Mouse (Mus musculus): ENCODE measurements around the gene Sim2. TPM values are rescaled to one million over a fixed set of nuclear protein-coding genes. Genes with fewer than 3 reads are reported as not detected.

Sim2 gene
- polyA plus RNA-seq (2016; fragmentation: Nextera tagmentation; extraction: Ambion mirVana), result 0.25 and 0.27 TPM in 2 replicates

GRCm38 (mm10) chr16:94084711-94085602 lies at the start of gene Sim2:
Gene Sim2 (plus strand): TSS chr16:94084931.
- peak within 1 kb of the TSS; percentile 47 for H3K4me3 ChIP-seq
- under 1% methylated on average over 95 of the region's 96 CpGs for WGBS
- H3K9me3 ChIP-seq, result no peaks in the 10 kb centered on the region
- peak; percentile 47 for DNase-seq (ENCODE audit: low spot score)
- H3K36me3 ChIP-seq, result no peaks in the 10 kb centered on the region
- H3K27ac ChIP-seq, result no peak within 1 kb of the TSS; the same call in 1 of the 2 replicates
- H3K4me1 ChIP-seq (replicated peaks), result peaks cover 30% of the 10 kb centered on the region
- peaks cover 100% of the 10 kb centered on the region for H3K27me3 ChIP-seq (ENCODE audit: insufficient read depth, poor library complexity, severe bottlenecking)

- peaks cover 15% of the 10 kb centered on the region for H3K4me1 ChIP-seq (replicated peaks)
- WGBS, result 91% methylated on average over 7 of the region's 7 CpGs
- H3K4me3 ChIP-seq, result no peak overlapping the region
- no peak for DNase-seq (ENCODE audit: low spot score)
- peaks cover 39% of the 10 kb centered on the region for H3K27me3 ChIP-seq (ENCODE audit: insufficient read depth, poor library complexity, severe bottlenecking)
- H3K9me3 ChIP-seq, result no peaks in the 10 kb centered on the region
- H3K36me3 ChIP-seq, result no peaks in the 10 kb centered on the region
- no peak overlapping the region for H3K27ac ChIP-seq
Measured at GRCm38 (mm10) chr16:94037280-94037679, 47.5 kb upstream of the Sim2 start.

- no peaks in the 10 kb centered on the region for H3K9me3 ChIP-seq
- no peaks in the 10 kb centered on the region for H3K36me3 ChIP-seq
- H3K27ac ChIP-seq, result no peak overlapping the region
- H3K4me3 ChIP-seq, result no peak overlapping the region
- peak; percentile 59 for DNase-seq (ENCODE audit: low spot score)
- H3K4me1 ChIP-seq (replicated peaks), result peaks cover 15% of the 10 kb centered on the region
- peaks cover 47% of the 10 kb centered on the region for H3K27me3 ChIP-seq (ENCODE audit: insufficient read depth, poor library complexity, severe bottlenecking)
- 71% methylated on average over 12 of the region's 12 CpGs for WGBS
Measured at GRCm38 (mm10) chr16:94038272-94038985, 46.3 kb upstream of the Sim2 start.

GRCm38 (mm10) chr16:94038986-94039341 lies 45.8 kb upstream of the Sim2 start:
- H3K27ac ChIP-seq, result no peak overlapping the region
- H3K4me3 ChIP-seq, result no peak overlapping the region
- peaks cover 15% of the 10 kb centered on the region for H3K4me1 ChIP-seq (replicated peaks)
- DNase-seq (ENCODE audit: low spot score), result no peak
- 85% methylated on average over 9 of the region's 9 CpGs for WGBS
- H3K36me3 ChIP-seq, result no peaks in the 10 kb centered on the region
- peaks cover 51% of the 10 kb centered on the region for H3K27me3 ChIP-seq (ENCODE audit: insufficient read depth, poor library complexity, severe bottlenecking)
- no peaks in the 10 kb centered on the region for H3K9me3 ChIP-seq

- Histone ChIP-seq H3K9me3 (no peaks in the 10 kb centered on the region), H3K27ac (no peak overlapping the region), H3K4me1 (replicated peaks) (peaks cover 23% of the 10 kb centered on the region), H3K4me3 (no peak overlapping the region), H3K36me3 (no peaks in the 10 kb centered on the region), H3K27me3 (ENCODE audit: insufficient read depth, poor library complexity, severe bottlenecking) (peaks cover 55% of the 10 kb centered on the region)
- WGBS, result 26% methylated on average over 16 of the region's 16 CpGs
- no peak for DNase-seq (ENCODE audit: low spot score)
Measured at GRCm38 (mm10) chr16:94040485-94040884, 44.2 kb upstream of the Sim2 start.

DNA sequence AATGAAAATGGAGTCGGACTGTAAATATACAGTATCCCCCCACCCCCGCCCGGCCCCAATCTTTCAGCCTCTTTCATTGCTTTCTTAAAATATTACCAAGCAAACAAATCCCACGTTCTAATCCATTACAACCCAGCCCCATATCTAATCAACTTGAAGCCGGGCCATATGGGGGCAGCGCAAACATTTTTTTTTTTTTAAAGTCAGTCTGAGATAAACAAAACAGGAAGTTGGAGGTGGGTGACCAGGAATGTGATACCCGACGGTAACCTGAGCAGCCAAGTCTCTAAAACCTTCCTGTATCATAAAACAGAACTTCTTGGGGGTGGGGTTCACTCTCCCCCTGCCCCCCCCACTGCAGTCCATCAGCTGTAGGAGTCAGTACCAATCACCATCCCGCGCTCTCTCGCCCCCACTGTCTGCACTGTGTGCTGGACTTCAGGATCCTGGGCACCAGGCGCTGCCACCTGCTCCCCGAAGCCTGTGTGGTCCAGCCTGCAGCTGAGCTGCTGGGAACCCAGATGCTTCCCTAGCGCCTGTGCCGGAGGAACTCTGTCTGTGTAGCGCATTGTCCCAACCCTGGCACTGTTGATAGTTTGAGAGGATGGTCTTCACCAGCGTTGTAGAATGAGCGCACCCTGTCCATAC lies 43.5 kb upstream of the Sim2 start:
- peaks cover 55% of the 10 kb centered on the region for H3K27me3 ChIP-seq (ENCODE audit: insufficient read depth, poor library complexity, severe bottlenecking)
- DNase-seq (ENCODE audit: low spot score), result no peak
- H3K9me3 ChIP-seq, result no peaks in the 10 kb centered on the region
- 55% methylated on average over 18 of the region's 18 CpGs for WGBS
- H3K4me3 ChIP-seq, result no peak overlapping the region
- no peaks in the 10 kb centered on the region for H3K36me3 ChIP-seq
- H3K27ac ChIP-seq, result peak overlapping the region; percentile 9; the same call in 1 of the 2 replicates
- H3K4me1 ChIP-seq (replicated peaks), result peaks cover 23% of the 10 kb centered on the region

DNA sequence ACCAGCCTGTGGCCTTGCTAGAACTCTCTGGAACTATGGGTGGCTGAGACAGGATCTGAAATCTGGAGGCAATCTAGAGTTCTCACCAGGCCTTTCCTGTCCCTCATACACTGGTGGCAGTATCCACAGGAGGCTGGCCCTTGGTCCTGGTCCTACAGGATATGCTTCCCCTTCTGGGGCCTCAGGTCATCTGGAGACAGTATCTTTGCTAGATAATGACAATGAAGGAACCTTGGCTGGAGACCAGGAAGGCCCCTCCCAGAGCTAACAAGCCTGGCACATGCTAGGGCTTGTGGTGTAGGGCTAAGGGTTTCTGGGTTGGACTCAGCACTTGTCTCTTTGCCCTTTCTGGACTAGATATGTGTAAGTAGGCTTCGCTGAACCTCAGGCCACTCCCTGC lies 40.9 kb upstream of the Sim2 start:
- no peak for DNase-seq (ENCODE audit: low spot score)
- Histone ChIP-seq H3K4me1 (replicated peaks) (peaks cover 23% of the 10 kb centered on the region), H3K9me3 (no peaks in the 10 kb centered on the region), H3K4me3 (no peak overlapping the region), H3K27ac (no peak overlapping the region), H3K36me3 (no peaks in the 10 kb centered on the region), H3K27me3 (ENCODE audit: insufficient read depth, poor library complexity, severe bottlenecking) (peaks cover 50% of the 10 kb centered on the region)
- WGBS, result 94% methylated on average over 1 of the region's 1 CpGs

- Histone ChIP-seq H3K9me3 (no peaks in the 10 kb centered on the region), H3K4me1 (replicated peaks) (peaks cover 23% of the 10 kb centered on the region), H3K27me3 (ENCODE audit: insufficient read depth, poor library complexity, severe bottlenecking) (peaks cover 38% of the 10 kb centered on the region), H3K27ac (no peak overlapping the region), H3K4me3 (no peak overlapping the region), H3K36me3 (no peaks in the 10 kb centered on the region)
- WGBS, result 56% methylated on average over 7 of the region's 7 CpGs
- DNase-seq (ENCODE audit: low spot score), result no peak
Measured at GRCm38 (mm10) chr16:94044996-94045395, 39.7 kb upstream of the Sim2 start.

DNA sequence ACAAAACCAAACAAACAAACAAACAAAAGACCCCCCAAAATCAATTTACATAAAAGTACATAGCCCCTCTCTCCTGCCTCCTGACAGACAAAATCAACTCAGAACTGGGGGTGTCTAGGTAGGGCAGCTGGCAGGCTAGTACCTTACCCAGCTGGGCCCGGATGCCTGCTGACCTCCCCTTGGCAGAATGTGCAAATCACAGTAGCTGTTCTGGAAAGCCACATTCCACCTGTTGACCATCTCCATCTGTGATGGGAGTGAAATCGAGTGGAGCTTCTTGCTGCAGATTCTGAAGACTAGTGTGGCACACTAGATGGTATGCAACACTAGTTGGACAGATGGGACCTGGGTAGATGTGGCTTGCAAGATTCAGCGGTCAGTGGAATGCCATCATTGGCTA lies 34.4 kb upstream of the Sim2 start:
- Histone ChIP-seq H3K4me1 (replicated peaks) (peaks cover under 1% of the 10 kb centered on the region; the same call in 1 of the 2 replicates), H3K27ac (no peak overlapping the region), H3K4me3 (no peak overlapping the region), H3K36me3 (no peaks in the 10 kb centered on the region), H3K9me3 (no peaks in the 10 kb centered on the region), H3K27me3 (ENCODE audit: insufficient read depth, poor library complexity, severe bottlenecking) (peaks cover 3% of the 10 kb centered on the region)
- no peak for DNase-seq (ENCODE audit: low spot score)
- 92% methylated on average over 3 of the region's 3 CpGs for WGBS

DNA sequence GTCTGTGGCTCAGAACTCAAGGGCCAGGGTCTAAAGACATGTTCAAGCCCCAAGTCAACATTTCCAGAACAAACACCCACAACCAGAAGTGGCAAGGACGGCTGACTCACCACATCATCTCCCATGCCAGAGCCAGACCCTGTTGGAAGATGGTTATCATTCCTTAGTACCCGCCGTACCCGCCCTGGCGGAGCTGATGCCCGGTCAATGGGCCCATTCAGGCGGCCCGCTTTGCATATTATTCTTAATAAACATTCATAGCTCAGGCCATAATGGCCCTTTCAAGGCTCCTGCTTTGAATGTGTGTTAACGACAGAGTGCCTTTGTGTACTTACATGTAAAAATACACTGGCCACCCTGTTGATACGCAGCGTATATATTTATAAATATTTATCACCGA lies 29.6 kb upstream of the Sim2 start:
- Histone ChIP-seq H3K36me3 (no peaks in the 10 kb centered on the region), H3K27me3 (ENCODE audit: insufficient read depth, poor library complexity, severe bottlenecking) (peaks cover 8% of the 10 kb centered on the region), H3K9me3 (no peaks in the 10 kb centered on the region), H3K4me3 (no peak overlapping the region), H3K27ac (no peak overlapping the region), H3K4me1 (replicated peaks) (peaks cover 11% of the 10 kb centered on the region; the same call in 1 of the 2 replicates)
- 89% methylated on average over 12 of the region's 12 CpGs for WGBS
- no peak for DNase-seq (ENCODE audit: low spot score)

- no peak for DNase-seq (ENCODE audit: low spot score)
- H3K27ac ChIP-seq, result no peak overlapping the region
- H3K4me1 ChIP-seq (replicated peaks), result peaks cover 11% of the 10 kb centered on the region; the same call in 1 of the 2 replicates
- peaks cover 8% of the 10 kb centered on the region for H3K27me3 ChIP-seq (ENCODE audit: insufficient read depth, poor library complexity, severe bottlenecking)
- no peaks in the 10 kb centered on the region for H3K36me3 ChIP-seq
- no peak overlapping the region for H3K4me3 ChIP-seq
- 58% methylated on average over 8 of the region's 8 CpGs for WGBS
- H3K9me3 ChIP-seq, result no peaks in the 10 kb centered on the region
Measured at GRCm38 (mm10) chr16:94055576-94055975, 29.2 kb upstream of the Sim2 start.

- Histone ChIP-seq H3K4me3 (no peak overlapping the region), H3K27ac (no peak overlapping the region), H3K9me3 (no peaks in the 10 kb centered on the region), H3K36me3 (no peaks in the 10 kb centered on the region), H3K27me3 (ENCODE audit: insufficient read depth, poor library complexity, severe bottlenecking) (peaks cover 10% of the 10 kb centered on the region), H3K4me1 (replicated peaks) (peaks cover 11% of the 10 kb centered on the region; the same call in 1 of the 2 replicates)
- peak; percentile 65 for DNase-seq (ENCODE audit: low spot score)
- 63% methylated on average over 9 of the region's 9 CpGs for WGBS
Measured at GRCm38 (mm10) chr16:94059820-94060219, 24.9 kb upstream of the Sim2 start.

All from hindbrain, embryonic 10.5 days (tissue).